Mouse (Mus musculus) lung, postnatal 25 days (tissue): ENCODE measurements around the gene Bmp2.
A peak's percentile ranks its signal among the peaks of the same experiment; 100 is the strongest.

ENCODE experiments used
- DNase-seq: peaks from one replicate; pipeline ENCODE4 v3.0.0; 2022; ENCODE audit warnings: low spot score

Bmp2 gene

GRCm38 (mm10) chr2:133552031-133552841 lies at the start of gene Bmp2:
Bmp2 (plus strand) TSS chr2:133552159.
- DNase-seq = peak; percentile 54

- DNase-seq = no peak
Observed at GRCm38 (mm10) chr2:133505678-133506077, 46.3 kb upstream of the Bmp2 start.

- DNase-seq = no peak
Observed at GRCm38 (mm10) chr2:133507045-133507444, 44.9 kb upstream of the Bmp2 start.

- DNase-seq = no peak
Observed at GRCm38 (mm10) chr2:133509141-133509540, 42.8 kb upstream of the Bmp2 start.

- DNase-seq = no peak
Observed at GRCm38 (mm10) chr2:133511011-133511779, 40.8 kb upstream of the Bmp2 start.

GRCm38 (mm10) chr2:133516331-133517046 lies 35.5 kb upstream of the Bmp2 start:
- DNase-seq = no peak

- no peak for DNase-seq
Observed at GRCm38 (mm10) chr2:133517867-133518266, 34.1 kb upstream of the Bmp2 start.

- DNase-seq = no peak
Observed at GRCm38 (mm10) chr2:133521193-133521592, 30.8 kb upstream of the Bmp2 start.

GRCm38 (mm10) chr2:133522121-133522520 lies 29.8 kb upstream of the Bmp2 start:
- DNase-seq = no peak

- DNase-seq = no peak
Observed at GRCm38 (mm10) chr2:133525621-133526181, 26.3 kb upstream of the Bmp2 start.

- DNase-seq = no peak
Observed at GRCm38 (mm10) chr2:133529396-133529795, 22.6 kb upstream of the Bmp2 start.

- no peak for DNase-seq
Observed at GRCm38 (mm10) chr2:133533073-133533472, 18.9 kb upstream of the Bmp2 start.

GRCm38 (mm10) chr2:133535481-133535880 lies 16.5 kb upstream of the Bmp2 start:
- DNase-seq = no peak

GRCm38 (mm10) chr2:133536812-133537211 lies 15.1 kb upstream of the Bmp2 start:
- DNase-seq = no peak

- DNase-seq = no peak
Observed at GRCm38 (mm10) chr2:133540702-133541101, 11.3 kb upstream of the Bmp2 start.

- DNase-seq = peak; percentile 67
Observed at GRCm38 (mm10) chr2:133550238-133550682, 1.7 kb upstream of the Bmp2 start.

GRCm38 (mm10) chr2:133552842-133553465 lies 995 bp downstream of the Bmp2 start:
- DNase-seq = peak; percentile 22

- no peak for DNase-seq
Observed at GRCm38 (mm10) chr2:133553911-133554285, 1.9 kb downstream of the Bmp2 start.

- DNase-seq = peak; percentile 33
Observed at GRCm38 (mm10) chr2:133554286-133555021, 2.5 kb downstream of the Bmp2 start.

- no peak for DNase-seq
Observed at GRCm38 (mm10) chr2:133564248-133564886, 12.4 kb downstream of the Bmp2 start.
